Mouse (Mus musculus) frontal cortex, adult 2 months (tissue): ENCODE results near the gene Cdk5. TPM values are rescaled to one million over a fixed set of nuclear protein-coding genes. Genes with fewer than 3 reads are reported as not detected.

Experiments
- DNase-seq, 2 experiments: peaks; one replicate each; pipeline ENCODE4 v3.0.0; 2022; ENCODE audit warnings: low spot score in 1 of 2; ENCODE audit errors: extremely low spot score in 1 of 2
- polyA plus RNA-seq: library from polyadenylated mRNA; depleted of rRNA; stranded (reverse); fragments of >200 nt; gene quantifications from 2 replicates; pipeline ENCODE4 v1.2.3, GENCODE M21; 2012; rRNA removed

Cdk5 gene
- polyA plus RNA-seq = 214 and 226 TPM in 2 replicates

DNA sequence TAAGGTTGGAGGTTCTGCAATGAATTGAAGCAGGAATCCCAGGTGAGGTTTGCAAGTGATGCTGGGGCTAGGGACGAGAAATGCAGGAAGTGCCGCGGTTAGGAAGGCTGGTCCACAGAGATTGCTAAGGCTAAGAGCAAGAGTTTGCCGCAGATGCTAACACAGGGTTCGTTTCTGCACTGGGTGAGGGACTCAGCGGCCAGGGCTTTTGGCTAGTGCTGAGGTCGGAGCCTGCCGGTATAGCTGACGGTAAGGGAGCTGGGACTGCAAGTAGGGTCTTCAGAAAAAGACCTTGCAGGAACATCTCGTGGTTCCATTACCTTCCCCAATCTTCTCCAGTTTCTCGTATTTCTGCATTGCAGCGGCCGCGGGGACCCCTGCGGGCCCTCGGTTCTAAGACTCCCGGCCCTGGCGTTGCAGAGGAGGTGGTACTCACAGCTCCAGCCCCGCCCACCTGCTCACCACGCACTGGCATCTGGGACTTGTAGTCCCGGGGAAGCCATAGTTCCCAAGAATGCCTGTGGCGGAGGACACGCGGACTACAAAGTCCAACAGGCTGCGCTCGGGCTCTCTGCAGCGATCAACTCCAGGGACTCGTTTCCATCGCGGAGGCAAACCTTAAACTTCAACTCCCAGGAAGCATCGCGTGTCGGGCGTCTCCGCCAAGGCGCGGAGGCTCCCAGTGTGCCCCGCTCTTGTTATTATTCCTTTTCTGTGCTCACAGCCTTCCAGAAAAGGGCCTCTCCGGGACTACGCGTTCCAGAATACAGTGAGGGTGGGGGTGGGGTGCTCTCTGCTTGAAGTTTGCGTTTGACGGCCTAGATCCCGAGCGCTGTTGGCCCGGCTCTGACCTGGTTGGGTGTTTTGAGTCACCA is at the start of gene Cdk5, which contains the start of gene Slc4a2:
Gene Cdk5 (minus strand): TSS at position 402 of the 875 bp plus-strand sequence.
Gene Slc4a2 (plus strand): TSS at position 709 of the 875 bp plus-strand sequence.
- DNase-seq = peak; percentile 100

DNA sequence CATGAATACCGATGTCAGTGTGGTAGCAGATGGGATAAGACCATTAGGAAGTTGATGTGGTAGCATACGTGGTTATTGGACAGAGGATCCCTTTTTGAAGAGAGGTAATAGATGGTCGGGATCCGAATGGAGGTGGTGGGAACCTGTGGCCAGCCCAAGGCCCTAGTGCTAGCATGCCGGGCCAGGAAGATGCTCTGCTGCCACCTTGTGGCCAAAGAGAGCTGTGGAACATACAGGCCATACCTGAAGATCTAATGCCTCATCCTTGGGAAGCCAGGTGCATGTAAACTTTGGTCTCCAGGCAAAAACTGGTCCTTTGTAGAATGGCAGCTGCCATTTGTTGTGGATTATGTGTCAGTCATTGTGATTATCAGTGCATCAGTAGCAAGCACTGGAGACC is 47.3 kb upstream of the Cdk5 start:
- DNase-seq = peak in 1 of 2 experiments; percentile 79

DNA sequence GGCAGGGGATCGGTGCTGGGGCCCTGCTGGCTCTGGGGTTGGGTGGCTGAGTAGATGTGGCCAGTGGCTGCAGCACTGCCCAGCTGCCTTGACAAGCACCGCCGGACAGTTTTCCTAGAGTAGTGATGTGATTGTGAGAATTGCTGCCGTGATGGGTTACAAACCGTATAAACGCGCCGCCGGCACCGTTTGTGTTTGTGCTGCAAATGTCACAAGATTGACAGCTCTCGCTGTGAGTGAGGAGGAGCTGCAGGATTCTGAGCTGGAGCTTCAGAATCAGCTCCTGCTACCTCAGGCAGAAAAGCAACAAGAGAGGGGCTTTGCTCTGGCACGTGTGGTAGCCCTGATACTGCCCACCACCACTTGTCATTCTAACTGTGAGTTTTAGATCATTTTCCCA is 43.4 kb upstream of the Cdk5 start:
- DNase-seq = no peak

DNA sequence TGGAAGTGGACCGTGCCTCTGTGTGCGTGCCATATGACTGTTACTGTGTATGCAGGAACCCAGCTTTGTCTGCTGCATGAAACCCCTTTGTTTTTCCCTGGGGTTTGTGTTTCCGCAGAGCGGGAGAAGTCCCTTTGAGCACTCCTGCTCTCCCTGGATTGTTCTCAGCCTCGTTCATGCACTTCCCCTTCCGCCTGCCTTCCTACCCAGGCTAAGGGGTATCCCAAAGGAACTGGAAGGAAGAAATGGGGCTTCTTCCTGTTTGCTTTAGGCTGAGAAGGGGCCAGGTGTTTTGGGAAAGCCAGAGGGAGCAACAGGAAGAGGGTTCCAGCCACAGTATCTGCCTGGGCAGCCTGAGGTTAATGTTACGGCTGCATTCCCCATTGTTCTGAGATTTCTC is 32.3 kb upstream of the Cdk5 start:
- DNase-seq = no peak

DNA sequence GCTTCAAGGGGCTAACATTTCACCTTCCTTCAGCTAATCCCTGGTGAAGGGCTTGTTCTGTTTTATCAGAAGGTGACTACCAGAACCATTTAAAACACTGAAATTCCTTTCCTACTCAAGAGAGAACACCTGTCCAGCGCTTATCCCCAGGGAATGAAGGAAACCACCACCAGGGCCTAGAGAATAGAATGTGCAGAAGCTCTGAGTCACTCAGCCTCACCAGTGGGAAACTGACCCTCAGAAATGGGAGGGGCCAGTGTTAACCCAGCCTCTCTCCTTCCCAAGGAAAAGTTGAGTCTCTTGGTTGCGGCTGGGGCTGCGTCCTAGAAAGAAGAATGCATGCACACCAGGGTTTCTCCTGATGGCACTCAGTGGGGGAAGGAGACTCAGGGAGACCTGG is 31.7 kb upstream of the Cdk5 start:
- DNase-seq = no peak

DNA sequence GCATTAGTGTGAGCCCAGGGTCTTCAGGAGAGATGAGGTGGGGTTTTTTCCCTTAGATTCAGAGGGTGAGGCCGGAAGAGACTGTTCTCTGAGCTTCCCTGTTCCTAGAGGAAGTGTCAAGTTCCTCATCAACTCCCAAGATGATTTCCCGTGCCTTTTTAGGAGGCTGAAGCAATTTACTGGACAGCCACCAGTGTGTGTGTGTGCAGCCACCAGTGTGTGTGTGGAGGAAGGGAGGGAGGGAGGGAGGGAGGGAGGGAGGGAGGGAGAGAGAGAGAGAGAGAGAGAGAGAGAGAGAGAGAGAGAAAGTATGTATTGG is 30.6 kb upstream of the Cdk5 start:
- DNase-seq = no peak

DNA sequence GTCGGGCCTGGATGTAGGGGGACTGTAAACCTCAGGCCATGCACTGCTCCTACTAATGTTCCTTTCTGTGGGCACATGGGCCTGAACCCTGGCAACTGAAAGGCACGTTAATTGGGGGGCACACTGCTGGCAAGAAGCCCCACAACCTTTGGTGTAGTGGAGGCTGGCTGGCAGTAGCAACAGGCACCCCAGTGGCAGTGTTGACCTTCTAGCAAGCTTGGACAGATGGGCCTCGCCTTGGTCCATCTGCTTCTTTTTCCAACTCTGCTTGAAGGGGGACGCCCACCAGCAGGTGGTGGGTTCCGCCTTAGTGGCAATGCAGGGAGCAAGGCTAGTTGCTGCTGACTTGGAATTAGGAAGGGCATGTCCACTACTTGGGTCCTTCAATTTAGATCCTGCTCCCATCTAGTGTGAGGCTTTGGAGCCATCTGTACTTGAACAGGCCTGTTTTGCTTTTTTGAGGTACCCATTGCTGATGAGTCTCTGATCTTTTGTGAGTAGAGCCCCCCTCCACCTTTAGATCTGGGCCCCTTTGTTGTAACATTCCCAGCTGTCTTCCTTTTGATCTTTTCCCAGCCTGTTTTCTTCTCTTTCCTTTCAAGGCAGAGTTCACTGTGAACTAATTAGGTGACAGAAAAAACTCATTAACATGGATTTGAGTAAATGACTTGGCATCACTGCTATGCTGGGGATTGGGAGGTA is 30.1 kb upstream of the Cdk5 start:
- no peak for DNase-seq

DNA sequence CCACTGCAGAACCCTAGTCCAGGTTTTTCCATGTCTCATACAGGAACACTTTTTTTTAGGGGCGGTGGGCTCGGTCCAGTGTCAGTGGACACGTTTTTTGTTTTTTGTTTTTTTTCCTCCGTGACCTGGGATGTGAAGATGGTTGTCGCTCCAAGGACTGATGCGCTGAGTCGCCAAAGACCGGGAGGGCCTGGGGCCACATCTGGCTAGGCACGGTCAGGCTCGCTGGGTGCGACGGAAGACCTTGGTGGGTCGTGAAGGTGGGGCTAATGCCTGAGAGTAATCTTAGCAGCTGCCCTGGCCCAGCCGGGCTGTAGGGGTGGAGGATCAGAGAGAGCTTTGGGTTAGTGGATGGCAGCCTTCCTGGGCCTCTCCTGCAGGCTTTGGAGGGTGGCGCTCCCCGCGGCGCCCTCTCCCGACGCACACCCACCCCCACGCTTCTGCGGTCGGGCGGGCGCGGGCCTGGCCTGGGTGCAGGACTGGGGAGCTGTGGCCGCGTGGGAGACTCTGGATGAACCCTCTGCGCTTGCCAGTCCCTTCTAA is 29.4 kb upstream of the Cdk5 start:
- peak in 1 of 2 experiments; percentile 45 for DNase-seq

DNA sequence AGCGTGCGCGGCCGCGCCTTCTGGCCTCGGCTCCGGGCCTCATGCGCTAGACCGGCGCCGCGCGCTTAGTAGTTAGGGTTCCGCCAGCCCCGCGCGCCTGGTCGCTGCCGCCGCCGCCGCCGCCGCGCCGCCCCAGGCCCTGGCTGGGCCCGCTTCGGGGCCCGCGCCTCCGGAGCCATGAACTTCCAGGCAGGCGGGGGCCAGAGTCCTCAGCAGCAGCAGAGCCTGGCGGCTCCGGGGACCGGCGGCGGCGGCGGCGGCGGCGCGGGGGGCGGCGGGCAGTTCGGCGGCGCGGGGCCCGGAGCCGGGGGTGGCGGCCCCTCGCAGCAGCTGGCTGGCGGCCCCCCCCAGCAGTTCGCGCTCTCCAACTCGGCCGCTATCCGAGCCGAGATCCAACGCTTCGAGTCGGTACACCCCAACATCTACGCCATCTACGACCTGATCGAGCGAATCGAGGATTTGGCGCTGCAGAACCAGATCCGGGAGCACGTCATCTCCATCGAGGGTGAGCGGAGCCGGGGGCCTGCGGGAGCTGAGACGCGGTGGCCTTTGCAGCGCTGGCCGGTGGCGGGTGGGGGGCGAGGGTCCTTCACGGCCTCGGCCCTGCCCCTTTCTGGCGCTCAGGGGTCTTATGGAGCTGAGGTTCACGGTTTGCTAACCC is 28.8 kb upstream of the Cdk5 start, which contains the start of gene Agap3:
Gene Agap3 (plus strand): TSS at position 148 of the 661 bp plus-strand sequence.
- DNase-seq = peak in 1 of 2 experiments; percentile 42

DNA sequence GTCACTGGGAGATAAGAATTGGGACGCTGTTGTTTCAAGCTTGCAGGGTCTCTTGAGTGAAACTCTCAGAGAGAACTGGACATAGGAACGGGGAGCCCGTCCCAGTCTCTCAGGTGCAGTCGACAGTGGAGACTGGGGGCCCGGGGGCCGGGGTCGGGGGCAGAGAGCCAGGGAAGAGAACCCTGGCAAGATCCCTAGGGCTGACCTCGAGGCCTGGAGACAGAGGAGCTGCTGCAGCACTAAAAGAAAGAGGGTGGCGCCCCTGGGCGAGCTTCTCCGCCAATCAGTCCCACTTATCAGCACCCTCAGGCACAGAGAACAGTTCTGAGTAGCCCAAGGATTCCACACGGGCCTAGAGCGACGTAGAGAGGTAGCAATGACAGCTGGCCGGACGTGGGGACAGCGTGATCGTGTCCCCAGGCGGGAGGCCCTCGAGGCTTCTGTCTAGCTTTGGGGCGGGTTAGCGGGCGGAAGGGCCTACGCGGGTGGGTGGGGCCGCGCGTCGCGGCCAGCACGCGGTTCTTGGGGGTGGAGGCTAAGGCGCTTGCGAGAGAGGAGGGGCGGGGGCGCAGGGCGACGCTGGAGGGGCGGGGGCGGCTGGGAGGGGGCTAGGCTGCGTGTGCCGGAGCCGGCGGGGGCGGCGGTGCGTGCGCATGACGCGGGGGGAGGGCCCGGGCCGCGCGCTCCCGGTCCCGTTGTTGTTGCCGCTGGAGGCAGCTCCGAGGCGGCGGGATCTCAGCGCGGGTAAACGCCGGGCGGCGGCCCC is 28.1 kb upstream of the Cdk5 start:
- peak in 1 of 2 experiments; percentile 80 for DNase-seq

DNA sequence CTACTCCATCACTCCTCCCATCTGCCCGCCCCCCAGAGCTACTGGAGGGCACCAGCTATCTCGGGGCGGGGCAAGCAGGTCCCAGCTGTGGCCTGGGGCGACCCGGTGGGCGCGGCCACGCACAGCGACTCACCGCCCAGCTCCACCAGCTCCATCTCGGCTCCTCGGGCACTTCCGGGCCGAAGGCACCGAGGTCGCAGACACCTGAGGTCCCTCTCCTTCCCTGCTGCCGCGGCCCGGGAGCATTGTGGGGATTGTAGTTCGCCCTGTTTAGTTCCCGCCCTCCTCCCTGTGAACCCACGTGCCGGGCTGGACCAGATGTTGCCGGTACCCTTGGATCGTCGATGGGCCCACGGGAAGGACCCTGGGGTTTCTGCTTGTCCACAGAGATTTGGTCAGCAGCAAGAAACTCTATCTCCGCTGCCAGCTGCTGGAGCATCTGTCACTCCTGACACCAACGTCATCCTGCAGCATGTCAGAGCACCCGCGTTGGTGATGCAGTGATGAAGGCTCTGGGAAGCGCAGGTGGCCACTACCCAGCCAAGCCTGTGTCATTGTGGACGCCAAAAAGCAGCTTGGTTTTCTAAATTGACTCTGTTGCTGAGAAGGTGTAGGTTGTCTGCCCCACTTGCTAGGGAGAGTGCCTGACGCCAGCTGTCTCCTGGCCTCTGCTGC is 24.4 kb upstream of the Cdk5 start, which contains the start of gene Tmub1:
Gene Tmub1 (minus strand): TSS at position 231 of the 675 bp plus-strand sequence.
- DNase-seq = peak; percentile 73 to 87

DNA sequence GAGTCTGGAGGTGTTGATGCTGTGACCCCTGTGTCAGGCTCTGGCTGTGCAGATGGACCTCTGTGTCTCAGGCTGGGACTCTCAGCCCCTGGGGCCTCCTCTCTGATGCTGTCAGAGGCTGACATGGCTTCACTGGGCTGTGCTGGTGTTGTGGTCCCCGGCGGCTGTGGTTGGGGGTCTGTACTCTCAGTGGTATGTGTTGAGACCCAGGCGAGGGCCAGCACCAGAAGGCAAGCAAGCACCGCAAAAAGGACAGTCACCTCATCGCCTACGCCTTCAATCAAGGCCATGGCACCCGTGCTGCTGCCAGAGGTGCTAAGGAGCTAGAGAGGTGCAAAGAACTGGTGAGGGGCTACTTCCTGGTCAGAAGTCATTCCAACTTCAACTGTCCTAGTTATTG is 23.3 kb upstream of the Cdk5 start:
- no peak for DNase-seq

DNA sequence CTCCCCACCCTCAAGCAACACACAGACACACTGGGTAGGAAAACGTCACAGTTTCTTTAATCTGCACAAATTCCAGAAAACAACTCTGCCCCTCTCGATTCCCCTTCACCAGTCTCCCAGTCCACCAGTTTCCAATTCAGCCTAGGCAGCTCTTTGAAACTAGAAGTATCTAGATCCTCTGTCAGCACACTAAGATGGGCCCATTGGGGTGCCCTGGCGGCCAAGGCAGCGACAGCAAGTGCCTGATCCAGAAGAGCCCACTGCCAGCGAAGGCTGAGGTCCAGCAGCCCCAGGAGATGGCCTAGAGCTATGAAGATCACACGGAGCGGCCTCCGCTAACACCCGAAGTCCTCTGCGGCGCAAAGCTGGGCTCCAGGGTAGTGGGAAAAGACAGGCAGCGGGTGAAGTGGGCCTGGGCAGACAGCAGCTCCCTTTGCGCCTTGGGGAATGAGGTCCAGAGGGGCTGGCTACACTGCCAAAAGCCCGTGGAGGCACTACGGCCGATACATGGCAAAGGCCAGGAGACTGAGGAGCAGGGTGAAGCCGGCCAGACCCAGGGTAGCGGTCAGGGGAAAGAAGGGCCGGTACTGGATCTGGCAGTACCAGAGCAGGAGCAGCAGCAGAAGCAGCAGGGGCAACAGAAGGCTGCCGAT is 22.2 kb upstream of the Cdk5 start:
- DNase-seq = no peak

DNA sequence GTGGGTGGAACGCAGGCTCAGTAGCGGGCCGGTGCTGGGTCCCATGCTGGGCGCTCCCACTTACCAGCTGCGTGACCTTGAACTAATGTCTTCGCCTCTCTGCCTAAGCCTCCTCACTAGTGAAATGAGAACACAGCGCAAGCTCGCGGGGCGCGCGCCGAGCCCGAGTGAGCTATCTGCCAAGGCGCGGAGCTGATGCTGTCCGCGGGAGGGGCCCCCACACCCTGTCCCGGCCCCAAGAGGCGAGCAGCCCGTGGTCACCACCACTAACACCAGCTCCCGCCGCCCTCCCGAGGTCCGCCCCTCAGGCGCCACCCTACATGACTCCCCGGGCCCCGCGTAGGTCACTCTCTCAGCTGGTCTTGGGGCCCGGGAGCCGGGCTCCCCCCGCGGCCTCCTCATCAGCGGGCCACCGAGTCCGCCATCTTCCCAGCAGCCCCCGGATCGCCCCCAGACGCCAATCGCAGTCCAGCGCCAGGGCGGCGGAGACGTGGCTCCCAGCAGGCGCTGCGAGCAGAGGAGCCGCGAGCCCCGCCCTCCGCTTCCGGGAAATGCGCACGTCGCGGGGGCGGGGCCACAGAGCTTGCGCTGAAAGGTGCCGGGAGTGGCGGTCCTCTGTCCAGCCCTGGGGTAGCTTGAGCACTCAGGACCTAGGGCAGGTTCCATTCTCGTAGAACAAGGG is 21.6 kb upstream of the Cdk5 start, which contains the start of gene Fastk:
Gene Fastk (minus strand): TSS at position 542 of the 682 bp plus-strand sequence.
- peak; percentile 80 to 94 for DNase-seq

DNA sequence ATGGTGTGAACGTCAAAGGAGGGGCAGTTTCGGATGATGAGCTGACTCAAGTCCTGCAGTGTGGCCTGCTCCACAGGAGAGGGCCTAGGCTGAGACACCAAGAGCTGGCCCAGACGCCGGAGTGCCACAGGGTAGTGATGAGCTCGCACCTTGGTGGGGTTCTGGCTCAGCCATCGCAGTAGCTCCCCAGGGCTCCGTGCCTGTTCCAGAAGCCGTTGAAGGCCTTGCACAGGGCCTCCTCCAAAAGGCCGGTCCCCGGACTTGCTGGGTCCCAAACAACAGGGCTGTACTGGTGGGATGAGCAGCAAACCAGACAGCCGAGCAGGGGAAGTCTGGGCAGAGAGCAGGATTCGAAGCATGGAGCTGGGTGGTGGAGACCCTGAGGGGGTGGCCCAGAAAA is 20.6 kb upstream of the Cdk5 start:
- no peak for DNase-seq

DNA sequence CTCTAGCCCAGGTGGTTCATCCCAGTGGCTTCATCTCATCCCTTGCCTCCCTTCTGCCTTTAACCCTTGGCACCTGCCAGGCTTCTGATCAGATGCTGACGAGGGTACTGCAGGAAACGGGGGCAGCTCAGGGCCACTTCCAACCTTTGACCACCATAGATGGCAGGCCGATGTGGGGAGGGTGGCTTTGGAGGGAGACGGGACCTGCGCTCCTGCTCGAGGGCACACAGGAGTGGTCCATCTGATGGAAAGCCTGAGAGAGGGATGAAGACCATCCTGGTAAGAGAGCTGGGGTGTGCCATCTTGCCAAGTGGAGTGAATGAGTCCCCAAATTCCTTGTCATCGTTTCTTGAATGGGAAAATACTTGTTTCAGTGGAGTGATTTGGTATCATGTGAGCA is 19.9 kb upstream of the Cdk5 start:
- no peak for DNase-seq

DNA sequence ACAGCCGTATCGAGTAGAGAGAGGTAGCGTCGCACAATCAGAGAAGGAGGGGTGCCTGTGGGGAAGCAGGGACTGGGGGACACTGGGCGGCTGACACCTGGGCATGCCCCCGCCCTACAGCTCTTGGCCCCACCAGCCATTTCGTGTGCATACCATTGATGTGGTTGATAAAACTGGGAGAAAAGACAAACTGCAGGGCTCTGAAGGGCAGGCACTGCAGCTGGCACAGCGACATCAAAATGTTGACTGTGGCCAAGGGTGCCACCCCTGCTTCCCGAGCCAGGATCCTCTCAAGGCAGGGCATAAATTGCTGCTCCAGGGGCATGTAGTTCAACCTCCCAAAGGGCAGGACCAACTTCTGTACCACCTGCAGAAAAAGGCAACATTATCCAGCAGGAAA is 18.7 kb upstream of the Cdk5 start:
- no peak for DNase-seq

DNA sequence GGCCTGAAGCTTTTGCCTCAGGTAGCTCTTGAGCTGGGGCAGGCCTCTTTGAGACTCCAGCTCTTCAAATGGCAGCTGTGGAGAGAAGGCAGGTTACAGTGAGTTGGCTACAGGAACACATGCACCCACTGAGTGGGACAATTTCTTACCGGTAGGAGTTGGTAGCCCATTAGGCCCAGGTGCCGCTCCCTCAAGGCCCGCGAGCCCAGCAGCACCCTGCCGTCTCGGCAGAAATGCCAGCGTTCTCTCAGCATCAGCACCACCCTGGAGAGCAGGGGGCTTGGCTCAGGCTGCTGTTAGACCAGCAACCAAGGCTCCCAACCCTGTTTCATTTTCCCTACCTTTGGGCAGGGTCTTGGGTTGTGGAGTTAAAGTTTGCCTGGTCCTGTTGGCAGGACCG is 17.9 kb upstream of the Cdk5 start:
- no peak for DNase-seq
